Mouse (Mus musculus) right cerebral cortex, adult 18-20 months (tissue): ENCODE measurements around the gene Cenpb.
A peak's percentile ranks its signal among the peaks of the same experiment; 100 is the strongest.

Experiments
- DNase-seq: peaks from one replicate; pipeline ENCODE4 v3.0.0; 2022; ENCODE audit warnings: mixed read lengths

Gene Cenpb

DNA sequence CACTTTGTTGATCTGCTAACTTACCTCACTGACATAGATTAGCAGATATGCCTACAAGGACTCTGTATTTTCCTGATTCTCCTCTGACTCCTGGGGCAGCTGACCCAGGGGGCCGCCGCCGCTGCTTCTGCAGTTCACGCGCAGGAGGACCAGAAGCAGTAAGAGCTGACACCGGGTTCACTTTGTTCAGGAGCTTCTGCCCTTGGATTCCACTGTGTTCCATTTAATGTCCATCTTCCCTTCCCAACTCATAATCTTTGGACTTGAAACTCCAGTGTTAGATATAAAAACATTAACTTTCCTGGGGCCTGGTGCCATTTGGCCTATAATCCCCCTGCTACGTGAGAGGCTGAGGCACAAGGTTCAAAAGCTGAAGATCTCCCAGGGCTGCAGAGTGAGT lies 15.9 kb downstream of the Cenpb start:
- no peak for DNase-seq

DNA sequence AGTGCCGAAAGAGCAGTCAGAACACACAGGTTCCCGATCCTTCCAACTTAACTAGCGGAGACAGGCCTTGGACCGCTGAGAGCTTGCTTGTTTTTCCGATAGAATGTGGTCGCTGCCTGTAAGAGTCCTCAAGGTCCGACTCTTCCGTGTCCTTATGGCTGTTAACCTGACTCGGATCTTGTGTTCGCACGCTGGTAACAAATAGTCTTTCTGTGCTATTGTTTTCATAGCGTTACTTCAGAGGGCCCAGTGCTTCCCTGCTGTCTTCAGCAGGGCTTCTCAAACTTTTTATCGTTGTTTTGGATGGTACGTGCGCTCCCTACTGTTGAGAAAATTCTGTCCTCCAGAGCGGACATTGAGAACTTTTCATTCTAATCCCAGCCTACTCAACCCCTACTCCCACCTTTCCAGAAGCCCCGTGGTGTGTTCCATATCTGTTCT lies 19.2 kb downstream of the Cenpb start:
- DNase-seq, result peak; percentile 31

DNA sequence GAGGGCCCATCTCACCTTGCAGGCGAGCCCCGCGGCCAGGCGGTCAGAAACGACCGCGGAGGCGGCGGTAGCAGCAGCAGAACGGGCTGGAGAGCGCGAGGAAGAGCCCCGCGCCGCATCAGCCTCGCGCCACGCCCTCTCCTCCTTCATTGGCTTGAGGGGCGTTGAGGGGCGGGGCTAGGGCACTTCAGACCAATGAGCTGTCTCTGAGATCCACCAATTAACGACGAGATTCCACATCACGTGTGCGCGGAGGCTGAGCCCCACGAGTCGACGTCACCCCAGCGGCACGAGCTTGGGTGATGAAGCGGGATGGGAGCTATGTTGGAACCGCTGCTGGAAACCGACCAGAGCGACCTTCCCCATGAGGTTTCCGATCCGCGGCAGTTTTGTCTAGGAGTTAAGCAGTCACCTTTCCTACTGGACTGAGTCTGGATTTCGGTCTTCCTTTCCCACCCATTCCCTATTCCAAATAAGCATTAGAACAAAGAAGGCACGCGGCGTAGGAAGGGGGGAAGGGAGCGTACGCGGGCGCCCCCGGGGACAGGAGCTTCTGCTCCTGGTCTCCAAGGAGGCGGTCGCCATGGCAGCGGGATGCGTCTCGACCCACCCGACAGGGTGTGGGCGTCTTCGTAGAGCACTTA lies 19.8 kb downstream of the Cenpb start, which contains the start of gene 1700037H04Rik:
TSS of gene 1700037H04Rik (minus strand) at position 144 of the 644 bp plus-strand sequence.
- DNase-seq, result peak; percentile 97

DNA sequence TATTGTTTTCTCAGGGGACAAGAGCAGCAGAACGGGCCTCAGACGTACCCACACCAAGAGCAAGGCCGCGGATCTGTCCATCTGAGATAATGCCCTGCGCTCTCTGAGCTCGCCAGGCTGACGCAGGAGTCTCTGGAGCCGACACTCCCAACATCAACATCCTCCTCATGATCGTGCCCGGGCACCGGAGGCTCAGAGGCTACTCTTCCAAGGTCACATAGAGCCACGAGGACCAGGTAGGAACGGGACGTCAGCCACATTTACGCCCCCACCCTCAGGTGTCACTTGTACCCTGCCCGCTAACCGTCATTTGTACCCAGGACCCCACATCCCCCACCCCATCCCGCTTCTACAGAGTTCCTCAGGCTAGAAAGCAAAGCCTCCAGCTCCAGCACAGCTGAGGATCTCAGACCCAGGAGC lies 20.4 kb downstream of the Cenpb start:
- peak; percentile 32 for DNase-seq

DNA sequence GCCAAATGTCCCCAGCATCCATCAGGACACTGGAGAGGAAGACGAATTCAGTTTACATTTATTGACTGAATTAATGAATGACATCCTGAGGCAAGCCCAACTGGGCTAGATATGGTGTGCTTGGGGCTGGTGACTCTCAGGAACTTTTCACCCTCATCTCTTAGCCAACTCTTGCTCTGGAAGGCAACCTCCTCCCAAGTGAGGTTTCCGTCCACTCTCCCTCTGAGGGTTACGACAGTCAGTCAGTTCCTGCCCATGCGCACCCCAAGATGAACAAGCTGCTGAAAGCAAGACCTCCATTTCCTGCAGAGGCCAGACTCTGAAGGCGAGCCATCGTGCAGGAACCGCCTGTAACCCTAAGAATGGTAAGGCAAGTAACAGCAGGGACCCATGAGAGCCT lies 22.9 kb downstream of the Cenpb start:
- DNase-seq, result no peak

DNA sequence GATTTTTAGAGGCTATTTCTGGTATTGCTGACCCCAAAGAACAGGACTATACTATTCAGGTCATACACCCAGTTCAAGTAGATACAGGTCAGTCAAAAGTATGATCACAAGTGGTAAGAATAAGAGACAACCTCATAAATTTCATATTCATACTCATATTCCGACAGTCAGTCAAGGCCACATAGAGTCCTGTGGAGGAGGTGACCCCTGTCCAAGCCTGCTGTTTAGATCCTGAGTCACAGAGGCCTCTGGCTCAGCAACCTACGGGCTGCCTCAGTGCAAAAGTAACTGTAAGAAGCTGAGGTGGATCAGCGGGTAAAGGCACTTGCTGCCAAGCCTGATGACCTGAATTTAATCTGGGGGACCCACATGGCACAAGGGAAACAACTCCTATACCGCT lies 25.8 kb downstream of the Cenpb start:
- DNase-seq, result no peak

DNA sequence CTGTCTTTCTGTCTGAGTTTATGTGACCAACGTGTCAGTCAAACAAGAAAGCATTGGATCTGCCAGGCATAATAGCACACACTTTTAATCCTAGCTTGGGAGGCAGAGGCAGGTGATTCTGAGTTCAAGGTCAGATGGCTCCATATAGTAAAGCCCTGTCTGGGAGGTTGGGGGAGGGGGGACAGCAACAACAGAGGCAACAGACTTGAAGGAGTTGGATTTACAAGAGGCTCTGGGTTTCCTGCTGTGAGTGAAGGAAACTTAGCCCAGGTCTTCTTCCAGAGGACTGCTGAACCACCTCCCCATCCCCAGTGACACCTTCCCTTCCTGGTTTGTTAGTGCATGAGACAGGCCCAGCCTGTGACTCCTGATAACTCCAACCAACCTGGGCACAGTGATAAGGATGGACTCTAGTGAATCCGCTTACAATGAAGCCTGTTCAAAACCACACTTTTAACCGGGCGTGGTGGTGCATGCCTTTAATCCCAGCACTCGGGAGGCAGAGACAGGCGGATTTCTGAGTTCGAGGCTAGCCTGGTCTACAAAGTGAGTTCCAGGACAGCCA lies 27.6 kb downstream of the Cenpb start:
- no peak for DNase-seq

DNA sequence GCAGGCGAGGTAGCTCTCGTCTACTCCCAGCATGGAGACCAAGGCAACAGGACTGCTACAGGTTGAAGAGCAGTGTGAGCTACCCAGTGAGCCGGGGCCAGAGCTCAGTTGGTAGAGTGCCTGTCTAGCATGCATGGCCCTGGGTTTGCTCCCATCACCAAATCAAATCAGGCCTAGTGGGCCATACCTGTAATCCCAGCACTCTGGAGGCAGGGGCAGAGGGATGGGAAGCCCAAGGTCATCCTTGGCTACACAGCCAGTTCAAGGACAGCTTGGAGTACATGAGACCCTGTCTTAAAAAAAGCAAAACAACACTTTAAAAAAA lies 30.7 kb downstream of the Cenpb start:
- DNase-seq, result no peak

DNA sequence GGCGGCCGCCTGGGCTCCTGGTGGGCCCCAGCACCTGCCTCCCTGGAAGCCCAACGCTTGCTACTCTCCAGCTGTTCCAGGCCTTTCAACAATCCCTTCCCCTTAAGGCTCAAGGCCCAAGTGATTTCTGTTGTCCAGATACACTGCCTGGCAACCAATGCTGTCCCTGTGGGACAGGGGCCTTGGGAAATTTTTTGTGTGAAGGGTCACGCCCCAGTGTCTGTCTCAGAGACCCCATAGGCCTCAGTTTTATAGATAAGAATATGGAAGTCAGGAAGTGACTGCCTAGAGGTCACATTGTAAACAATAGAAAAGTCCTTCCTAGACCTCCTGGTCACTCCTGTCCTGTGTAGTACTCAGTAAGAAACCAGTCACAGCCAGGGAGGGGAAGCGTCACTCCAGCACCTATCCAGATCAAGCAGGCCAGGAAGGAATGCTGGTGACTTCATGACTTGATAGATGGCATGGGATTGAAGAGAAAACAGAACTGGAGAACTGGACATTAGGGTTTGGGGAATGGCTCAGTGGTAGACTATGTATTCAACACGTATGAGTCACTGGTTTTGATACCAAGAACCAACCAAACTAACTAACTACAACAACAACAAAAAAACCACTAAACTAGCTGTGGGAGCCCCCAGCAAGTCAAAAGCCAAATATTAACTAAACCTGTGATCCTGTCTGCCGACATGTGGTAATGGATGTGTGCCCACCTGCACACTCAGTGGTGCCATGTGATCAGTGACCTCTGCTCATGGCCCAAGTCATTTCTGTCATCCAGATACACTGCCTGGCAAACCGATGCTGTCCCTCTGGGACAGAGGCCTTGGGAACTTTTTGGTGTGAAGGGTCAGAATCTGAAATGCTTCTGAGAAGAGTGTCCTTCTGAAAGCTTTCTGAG lies 31.3 kb downstream of the Cenpb start:
- DNase-seq, result no peak

DNA sequence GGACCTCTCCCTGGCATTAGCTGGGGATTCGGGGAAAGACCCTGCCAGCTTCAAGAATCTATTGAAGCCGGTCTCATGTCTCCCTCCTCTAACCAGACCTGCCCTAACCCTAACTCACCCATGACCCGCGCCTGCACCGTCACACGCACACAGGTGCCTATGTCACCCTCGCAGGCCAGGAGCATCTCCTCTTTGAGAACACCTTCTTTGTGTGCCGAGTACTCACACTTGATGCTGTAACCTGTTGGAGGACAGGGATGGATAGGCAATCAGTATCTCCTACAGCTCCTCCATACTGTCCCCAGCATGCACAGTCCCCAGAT lies 32.9 kb downstream of the Cenpb start:
- DNase-seq, result no peak

DNA sequence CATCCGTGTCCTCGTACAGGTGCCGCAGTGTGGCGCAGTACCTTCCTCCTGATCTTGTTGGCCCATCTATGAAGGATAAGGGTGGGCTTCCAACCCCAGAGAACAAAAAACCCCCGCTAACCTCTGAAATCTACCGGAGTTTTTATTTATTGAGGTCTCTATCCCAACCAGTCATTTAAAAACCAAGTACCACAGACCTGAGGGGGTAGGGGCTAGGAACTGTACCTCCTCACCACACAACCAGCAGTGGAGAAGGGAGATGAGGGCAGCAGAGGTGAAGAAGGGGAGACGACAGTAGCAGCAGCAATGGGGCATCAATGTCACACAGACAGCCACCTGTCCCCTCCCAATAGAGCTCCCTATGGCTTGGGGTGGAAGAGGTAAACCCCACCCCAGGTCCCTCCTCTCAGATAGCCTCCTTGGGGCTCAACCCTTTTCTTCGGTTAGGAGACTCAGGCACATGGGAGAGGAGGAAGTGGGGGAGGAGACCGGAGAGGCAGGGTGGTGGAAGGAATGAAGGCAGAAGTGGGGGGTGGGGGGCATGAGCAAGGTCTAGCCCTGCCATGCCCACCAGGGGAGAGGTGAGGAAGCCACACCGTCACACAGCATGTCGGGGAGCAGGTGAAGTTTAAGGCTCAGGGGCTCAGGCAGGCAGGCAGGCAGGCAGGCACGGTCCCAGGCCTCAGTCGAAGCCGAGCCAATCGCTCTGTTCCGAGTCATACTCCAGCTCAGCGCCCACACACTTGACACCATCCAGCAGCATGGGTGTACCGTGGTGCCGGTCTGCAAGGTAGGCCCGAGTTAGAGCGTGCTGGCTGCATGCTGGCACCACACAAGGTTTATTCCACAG lies 33.4 kb downstream of the Cenpb start:
- DNase-seq, result peak; percentile 63

DNA sequence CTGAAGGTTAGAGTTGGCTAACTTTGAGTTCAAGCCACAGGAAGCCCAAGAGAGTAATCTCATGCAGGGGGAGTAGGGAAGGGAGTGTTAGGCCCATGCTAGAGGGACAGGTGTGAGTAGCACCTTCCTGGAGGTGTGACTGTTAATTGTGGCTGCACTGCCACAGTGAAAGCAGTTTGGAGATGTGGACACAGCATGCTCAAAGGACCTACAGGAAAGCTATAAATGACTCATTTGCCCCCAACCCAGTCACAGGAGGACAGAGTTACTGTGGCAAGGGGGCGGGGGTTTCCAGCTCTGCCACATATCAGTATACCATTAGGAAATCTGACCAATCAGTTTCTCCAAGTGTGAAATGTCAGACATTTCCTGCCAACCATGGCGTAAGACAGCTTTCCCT lies 34.3 kb downstream of the Cenpb start:
- DNase-seq, result no peak

DNA sequence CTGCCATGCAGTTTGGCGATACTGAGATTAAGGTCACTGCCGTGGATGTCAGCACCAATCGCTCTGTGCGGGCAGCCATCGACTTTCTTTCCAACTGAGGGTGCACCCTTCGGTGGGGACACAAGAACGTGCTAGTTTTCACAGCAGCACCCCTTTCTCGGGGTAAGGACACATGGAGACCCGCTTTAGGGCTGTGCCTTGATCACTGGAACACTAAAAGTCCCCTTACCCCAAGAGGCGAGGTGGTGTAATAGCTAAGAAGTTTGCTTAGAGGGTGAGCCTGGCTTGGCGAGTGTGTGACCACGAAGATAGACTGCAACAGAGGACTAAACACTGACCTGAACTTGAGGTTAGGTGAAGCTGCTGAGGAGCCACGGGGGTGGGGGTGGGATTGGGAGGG lies 34.7 kb downstream of the Cenpb start:
- no peak for DNase-seq

DNA sequence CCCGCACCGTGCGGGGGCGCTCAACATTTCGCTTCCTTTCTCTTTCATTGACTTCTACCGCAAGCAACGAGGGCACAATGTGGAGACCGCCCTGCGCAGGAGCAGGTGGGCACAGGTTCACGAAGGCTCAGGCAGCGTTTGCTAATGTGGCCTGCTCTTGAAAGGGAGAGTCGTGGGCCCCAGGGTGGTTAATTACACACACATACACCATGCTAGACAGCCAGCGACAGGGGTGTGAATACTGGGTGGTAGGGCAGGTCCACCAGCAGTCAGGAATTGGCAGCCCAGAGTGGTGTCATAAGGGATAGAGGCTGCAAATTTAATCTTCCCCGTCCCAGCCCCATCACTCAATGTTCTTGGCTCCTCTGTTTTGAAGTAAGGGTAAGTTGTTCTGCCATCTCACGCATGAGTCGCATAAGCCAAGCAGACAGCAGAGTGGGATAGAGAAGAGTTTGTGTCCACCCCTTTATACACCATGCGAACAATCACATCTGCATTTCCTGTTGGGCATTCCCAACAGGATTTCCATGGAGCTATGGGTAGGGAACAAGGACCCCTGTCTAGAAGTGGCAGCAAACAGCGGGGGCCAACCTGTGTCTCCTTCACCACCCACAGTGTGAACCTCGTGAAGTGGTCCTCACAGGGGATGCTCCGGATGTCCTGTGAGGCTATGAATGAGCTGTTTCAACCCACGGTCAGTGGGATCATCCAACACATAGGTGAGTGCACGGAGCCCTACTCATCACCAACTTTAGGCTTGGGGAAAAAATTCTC lies 36.7 kb downstream of the Cenpb start:
- DNase-seq, result no peak

DNA sequence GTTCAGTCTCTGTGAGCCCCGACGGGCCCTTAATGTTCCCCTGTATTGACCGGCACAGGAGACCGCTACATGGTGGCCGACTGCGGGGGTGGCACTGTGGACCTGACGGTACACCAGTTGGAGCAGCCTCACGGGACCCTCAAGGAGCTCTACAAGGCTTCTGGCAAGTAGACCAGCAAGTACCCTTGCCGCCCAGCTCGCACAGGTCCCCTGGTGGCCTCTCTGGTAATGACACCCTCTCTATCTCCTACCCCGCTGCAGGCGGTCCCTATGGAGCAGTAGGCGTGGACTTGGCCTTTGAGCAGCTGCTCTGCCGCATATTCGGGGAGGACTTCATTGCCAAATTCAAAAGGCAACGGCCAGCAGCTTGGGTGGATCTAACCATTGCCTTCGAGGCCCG lies 37.3 kb downstream of the Cenpb start:
- DNase-seq, result peak; percentile 26

DNA sequence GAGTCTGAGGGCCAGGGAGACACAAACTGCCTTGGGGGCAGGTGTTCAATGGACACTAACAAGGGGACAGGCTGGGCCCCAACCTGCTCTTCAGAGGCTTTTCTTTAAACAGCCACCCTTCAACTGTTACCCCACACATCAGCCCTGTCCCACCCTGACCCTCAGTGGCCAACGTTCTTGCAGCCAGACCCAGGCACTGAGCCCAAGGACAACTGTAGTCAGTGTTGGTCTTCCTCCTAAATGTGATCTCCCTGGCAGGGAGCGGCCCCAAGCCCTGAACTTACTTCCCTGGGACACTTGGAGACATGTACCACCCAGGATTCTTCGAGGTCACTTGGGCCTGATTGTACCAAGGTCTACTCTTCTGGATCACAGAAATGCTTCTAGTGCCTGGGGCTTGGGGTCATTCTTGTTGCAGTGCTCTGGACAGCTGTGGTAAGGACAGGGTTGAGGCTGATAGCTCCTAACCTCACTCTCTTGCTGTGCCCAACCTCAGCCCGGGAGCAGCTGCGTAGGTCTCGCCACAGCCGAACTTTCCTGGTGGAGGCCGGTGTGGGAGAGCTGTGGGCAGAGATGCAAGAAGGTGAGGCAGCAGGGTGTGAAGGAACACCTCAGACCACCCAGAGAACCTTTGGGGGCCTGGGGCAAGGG lies 38.4 kb downstream of the Cenpb start:
- DNase-seq, result no peak

DNA sequence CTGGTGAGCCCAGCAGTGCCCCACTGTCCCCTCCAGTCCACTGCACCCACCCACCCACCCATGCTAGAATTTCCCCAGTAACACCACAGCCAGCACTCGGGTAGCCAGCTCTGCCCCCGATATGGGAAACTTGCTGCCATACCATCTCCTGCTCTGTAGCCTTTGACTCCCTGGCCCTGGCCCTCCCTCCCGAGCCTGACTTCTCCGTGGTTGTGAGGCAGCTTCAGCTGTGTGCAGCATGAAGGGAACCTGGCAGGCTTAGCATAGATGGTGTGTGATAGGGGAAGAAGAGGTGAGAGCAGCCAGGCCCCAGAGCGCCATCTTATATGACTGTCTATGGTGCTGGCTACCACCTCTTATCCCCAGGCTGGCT lies 39.3 kb downstream of the Cenpb start:
- no peak for DNase-seq

DNA sequence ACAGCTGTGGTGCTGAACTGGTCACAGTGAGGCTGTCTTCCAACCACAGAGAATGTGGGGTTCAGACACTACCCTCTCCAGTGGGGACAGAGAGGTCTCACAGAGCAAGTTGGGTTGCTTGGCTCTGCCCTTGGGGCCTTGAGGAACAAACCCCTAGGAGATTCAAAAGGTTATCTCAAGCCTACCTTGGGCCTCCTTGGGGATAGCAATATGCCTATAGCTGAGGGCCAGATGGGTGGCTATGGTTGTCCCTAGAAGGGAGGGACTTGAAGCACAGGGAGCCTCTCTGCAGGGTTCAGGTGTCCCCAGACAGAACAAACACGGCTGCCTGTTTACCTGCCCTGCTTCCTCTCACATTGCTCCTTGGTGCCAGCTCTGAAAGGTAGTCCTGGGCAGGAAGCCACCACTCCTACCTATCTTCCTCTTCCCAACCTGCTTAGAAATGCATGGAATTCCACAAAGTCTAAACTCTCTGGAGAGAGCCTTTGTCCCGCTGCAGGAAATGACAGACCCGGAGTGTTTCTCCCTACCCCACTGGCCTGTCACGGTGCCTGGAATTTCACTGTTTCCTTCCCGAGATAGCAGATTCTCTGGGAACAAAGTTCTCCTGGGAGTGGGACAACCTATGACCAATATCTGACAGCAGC lies 39.9 kb downstream of the Cenpb start:
- no peak for DNase-seq

DNA sequence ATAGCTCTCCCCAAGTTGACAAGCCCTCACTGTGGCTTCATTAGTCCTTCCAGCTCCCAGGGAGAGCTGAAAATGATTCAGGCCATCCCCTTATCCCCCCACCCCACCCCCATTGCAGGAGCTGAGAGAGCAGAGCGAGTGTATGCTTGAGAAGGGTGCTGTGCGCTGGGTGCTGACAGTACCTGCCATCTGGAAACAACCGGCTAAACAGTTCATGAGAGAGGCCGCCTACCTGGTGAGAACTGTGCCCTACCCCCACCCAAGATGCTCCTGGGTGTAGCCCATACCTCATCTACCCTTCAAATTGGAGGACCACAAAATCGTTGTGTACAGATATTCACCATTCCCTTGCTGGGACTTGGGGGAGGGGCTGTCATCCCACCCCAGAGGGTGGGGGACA lies 40.6 kb downstream of the Cenpb start:
- DNase-seq, result no peak

DNA sequence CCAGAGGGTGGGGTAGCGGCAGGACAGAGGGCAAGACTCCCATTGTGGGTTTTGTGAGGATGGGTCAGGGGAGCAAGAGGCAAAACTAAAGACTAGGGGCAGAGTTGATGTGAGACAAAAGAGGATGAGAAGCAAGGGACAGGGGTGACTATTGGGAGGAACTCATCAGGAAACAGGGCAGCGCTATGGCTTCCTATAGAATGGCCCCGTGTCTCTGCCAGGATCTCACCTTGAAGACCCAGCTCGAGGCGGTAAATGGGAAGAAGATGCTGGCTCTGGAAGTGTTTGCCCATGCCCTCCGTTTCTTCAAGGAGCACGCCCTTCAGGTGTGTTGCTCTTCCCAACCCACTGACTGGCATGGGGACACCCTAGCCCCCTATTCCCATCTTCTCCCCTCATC lies 41.1 kb downstream of the Cenpb start:
- no peak for DNase-seq

DNA sequence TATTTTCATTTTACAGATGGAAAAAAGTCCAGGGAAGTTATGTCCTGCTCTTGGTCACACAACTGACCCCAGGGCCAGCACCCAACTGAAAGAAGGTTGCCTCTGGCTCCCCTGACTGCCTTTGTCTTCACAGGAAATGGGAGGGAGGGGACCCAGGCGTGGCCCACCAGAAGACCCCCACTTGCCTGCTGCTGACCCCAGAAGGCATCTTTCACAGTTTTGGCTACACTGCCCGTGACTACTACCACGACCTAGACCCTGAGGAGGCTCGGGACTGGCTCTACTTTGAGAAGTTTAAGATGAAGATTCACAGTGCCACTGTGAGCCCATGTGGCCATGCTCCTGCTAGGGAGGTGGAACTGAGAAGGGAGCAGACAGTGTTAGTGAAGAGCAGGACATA lies 41.6 kb downstream of the Cenpb start:
- no peak for DNase-seq
